Mouse (Mus musculus): Measurements from ENCODE around the gene Srl.
"Not testable (repeated sequence)": the region's sequence is repeated elsewhere in the genome, so short reads cannot be mapped to it uniquely, and the experiment has no call there.

Gene Srl

GRCm38 (mm10) chr16:4552829-4553550 lies 11.4 kb upstream of the Srl start:
- peak; percentile 87 for DNase-seq

- DNase-seq, result no peak
Observed at GRCm38 (mm10) chr16:4551885-4552284, 10.3 kb upstream of the Srl start.

DNA sequence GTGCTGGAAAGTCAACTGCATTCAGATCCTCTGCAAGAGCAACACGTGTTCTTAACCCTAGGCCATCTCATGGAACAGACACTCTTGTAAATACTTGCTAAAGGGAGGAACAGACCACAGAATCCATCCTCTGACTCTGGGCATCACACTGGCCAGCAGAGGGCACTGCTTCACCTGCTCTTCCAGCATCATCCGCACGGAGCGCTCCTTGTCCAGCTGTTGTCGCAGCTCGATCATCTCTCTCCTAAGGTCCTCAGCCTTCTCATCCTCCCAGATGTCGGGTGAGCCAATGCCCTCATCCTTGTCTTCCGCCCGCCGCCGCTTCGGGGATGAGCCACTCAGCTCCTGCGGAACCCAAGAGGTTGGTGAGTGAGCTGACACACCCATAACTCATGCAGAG lies 9.4 kb upstream of the Srl start:
- DNase-seq, result peak; percentile 85

DNA sequence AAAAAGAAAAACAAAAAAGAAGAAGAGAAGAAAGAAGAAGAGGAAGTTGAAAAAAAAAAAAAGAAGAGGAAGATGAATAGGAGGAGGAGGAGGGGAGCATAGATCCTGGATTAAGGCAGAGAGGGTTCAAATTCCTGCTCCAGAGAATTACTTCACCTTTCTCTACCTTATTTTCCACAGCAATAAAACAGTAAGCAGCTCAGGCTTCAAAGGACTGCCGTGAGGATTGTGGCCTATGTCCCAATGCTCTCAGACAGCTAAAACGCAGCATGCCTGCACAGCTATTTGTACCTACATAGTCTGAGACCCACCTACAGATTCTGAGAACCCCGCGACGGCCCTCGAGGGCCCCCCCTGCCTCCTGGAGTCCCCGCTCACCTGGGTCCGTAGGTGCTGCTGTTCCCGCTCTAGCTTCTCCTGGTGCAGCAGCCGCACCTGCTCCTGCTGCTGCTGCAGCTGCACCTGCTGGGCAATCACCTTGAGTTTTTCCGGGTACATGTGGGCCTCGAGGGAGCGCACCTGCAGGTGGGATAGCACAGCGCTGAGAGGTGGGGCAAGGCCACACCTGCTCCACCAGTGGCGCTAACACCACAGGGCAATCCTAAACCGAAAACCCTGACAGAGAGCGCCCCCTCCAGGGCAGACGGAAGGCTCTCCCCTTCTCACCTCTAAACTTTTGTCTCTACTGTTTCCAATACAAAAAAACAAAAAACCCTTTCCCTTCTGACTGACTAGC lies 7.5 kb upstream of the Srl start:
- DNase-seq, result no peak

DNA sequence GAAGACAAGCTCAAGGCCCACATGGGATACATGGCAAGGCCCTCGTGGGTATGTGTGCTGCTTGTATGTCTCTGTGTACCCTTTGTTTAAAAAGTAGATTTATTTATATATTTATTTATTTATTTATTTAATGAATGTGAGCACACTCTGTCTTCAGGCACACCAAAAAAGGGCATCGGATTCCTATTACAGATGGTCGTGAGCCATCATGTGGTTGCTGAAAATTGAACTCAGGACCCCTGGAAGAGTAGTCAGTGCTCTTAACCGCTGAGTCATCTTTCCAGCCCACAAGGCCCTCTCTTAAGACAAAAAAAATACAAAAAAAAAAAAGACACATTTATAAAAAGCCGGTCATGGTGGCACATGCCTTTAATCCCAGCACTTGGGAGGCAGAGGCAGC lies 6.0 kb upstream of the Srl start:
- no peak for DNase-seq

DNA sequence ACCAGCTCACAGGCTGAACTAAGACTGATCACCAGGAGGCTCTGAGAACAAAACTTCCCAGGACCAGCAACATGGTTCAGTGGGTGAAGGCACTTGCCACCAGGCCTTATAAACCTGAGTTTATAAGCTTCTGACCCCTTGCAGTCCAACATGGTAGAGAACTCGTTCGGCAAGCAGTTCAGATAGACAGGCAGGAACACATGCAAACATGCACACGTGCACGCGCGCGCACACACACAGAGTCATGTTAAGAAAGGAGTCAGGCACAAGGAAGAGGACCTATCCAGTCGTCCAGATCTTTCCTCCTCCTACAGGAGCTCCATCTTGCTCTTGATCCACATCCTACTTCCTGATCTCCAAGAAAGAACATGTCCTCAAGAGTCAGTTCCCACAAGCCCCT lies 5.2 kb upstream of the Srl start:
- no peak for DNase-seq

GRCm38 (mm10) chr16:4544845-4545244 lies 3.2 kb upstream of the Srl start:
- no peak for DNase-seq

DNA sequence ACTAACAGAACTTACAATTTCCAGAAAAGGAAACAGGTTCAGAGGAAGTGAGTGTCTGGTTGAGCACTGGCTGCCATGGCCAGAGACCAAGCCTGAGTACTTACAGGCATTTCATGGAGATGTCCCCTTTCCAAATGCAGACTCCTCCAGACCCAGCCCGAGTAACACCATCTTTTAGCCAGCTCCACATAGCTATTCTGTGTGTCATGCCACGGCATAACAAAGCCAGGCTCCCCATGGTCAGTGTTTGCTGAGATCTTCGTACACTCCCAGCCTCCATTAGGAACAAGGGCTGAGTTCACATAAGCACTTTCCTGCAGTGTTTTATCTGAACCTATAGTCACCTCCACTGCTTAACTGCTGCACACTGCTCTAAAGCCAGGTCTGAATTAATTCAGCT lies 1.6 kb upstream of the Srl start:
- no peak for DNase-seq

GRCm38 (mm10) chr16:4542236-4542774 lies 689 bp upstream of the Srl start:
- DNase-seq, result no peak

DNA sequence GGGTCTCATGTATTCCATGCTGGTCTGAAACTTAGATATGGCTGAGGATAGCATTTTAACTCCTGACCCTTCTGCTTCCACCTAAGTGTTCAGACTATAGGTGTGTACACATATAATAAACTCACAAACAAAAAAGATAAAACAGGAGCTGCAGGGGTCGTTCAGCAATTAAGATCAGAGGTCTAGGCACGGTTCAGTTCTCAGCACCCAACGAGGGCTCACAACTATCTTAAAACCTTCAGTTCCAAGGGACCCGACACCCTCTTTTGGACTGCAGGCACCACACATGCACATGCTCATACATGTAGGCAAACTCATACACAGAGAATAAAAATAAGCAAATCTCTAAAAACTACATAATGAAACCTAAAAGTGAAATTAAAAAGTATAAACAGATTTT lies 583 bp downstream of the Srl start:
- no peak for DNase-seq

DNA sequence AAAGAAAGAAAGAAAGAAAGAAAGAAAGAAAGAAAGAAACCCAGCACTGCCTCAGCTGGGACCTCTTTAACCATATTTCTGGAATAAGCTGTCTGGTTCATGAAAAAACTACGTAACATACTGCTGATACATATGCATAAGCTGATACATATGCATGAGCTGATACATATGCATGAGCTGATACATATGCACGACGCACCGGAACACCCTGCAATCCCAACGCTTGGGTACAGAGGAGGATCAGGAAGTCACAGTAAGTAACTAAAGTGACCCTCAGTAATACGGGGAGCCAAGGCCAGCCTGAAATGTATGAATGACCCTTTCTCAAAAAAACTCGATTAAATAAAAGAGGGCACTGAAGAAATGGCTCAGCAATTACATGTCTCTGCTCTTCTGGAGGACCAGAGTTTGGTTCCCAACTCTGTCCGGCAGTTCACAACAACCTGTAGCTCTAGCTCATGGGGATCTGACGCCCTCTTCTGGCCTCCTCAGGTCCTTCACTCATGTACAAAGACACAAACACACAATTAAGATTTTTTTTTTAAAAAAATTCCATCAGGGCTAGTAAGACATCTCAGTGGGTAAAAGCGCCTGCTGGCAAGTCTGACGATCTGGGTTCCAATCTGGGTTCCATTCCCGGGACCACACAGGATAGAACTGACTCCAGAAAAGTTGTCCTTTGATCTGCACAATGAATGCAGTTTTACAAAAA lies 1.4 kb downstream of the Srl start:
- no peak for DNase-seq

DNA sequence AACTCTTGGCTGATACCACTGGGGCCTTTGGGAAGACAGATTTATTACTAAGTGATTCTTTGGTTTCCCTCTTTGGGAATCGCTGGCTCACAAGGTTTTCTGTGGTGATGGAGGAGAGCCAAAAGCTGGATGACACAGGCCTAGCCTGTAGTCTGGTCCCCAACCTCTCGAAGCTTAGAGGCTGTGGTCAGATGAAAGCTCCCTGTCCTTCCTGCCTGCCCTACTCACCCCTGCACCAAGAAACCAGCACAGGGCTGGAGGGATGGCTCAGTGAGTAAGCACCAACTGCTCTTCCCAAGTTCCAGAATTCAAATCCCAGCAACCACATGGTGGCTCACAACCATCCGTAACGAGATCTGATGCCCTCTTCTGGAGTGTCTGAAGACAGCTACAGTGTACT lies 2.1 kb downstream of the Srl start:
- DNase-seq, result no peak

- no peak for DNase-seq
Observed at GRCm38 (mm10) chr16:4537616-4538358, 3.8 kb downstream of the Srl start.

DNA sequence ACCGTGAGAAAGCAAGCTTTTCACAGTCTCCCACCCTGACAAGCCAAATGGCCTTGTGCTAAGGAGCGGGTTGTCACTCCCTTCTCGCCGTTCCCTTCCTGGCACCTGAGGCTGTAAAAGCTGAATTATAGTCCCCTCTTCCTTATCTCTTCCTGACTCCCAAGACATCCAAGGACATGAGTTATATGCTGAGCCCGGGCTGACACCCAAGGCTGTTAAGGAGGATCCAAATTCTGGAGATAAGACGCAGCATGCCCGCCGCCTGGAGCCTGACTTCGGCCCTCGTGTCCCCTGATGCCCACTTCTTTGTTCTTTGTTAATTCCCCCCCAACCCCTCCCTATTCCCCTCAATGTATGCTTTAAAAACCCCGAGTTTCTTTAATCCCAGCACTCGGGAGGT lies 14.2 kb downstream of the Srl start:
- DNase-seq, result not testable (repeated sequence)

GRCm38 (mm10) chr16:4523313-4524004 lies 18.2 kb downstream of the Srl start:
- no peak for DNase-seq

DNA sequence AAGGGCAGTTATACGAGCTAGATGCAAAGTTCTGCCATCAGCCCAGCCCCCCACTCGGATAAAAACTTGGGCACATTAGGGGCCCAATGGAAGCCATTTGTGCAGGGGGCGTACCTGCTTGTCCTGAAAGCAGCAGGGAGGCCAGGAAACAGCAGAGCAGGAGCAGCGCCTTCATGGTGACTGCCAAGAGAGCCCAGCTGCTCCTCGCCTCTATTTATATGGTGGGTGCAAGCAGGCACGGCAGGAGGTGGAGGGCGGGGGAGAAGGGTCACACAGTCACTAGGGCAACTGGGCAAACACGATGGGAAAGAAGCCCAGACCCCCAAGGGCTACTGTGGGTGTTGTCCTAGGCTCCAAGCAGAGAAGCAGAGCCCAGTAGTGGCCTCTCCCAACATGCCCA lies 18.7 kb downstream of the Srl start:
- no peak for DNase-seq

GRCm38 (mm10) chr16:4521735-4522530 lies 19.7 kb downstream of the Srl start:
- DNase-seq, result peak; percentile 34

DNA sequence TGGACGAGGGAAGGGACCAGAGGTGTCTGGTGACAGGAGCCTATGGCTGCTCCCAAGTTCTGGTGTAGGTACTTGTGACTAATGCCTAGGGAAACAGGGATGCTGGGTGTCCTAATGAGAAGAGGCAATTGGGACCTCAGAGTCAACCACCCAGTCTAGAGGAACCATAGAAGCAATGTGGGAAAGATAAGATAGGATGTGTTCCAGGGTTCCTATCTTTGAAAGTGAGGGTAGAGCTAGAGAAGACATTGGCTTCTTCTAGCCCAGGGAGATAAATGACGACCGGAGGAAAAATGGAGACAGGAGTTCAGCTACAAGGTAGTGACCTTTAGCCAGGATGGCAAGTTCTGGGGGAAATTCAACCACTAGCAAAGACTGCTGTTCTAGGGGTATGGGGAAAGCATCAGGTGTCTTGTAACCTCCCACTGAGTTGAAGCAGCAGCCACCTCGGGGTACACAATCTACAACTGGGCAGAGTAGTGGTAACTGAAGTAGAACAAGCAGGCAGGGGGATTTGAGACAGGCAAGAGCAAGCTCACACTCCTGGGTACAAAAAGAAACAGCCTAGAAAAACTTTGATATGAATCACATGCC lies 20.4 kb downstream of the Srl start:
- no peak for DNase-seq

GRCm38 (mm10) chr16:4520673-4521072 lies 20.9 kb downstream of the Srl start:
- no peak for DNase-seq

GRCm38 (mm10) chr16:4519825-4520224 lies 21.8 kb downstream of the Srl start:
- DNase-seq, result no peak

GRCm38 (mm10) chr16:4519157-4519556 lies 22.5 kb downstream of the Srl start:
- DNase-seq, result no peak

Data from embryo, embryonic 11 days (tissue).